Comparison of ENCODE assay signal across 31 mouse cellular contexts in genomic region chr10:79528081-79528480, GRCm38 (mm10). TPM values are rescaled to one million over a fixed set of nuclear protein-coding genes. Genes with fewer than 3 reads are reported as not detected.
DNase-seq lines count a peak whose midpoint lies in the region; ATAC-seq and TF ChIP-seq lines count a peak whose summit lies in the region.
"Had no signal": no experiment of that assay in that cellular context is flagged by ENCODE, and none has a peak within 500 bp of the region (broad histone marks: within the 10 kb centered on the region; RNA-seq: fewer than 3 reads in every experiment).

No protein-coding gene starts in this region.

- H3K9ac ChIP-seq in forebrain, postnatal 0 days: no peak overlapping the region
- H3K9ac ChIP-seq in forebrain, embryonic 13.5 days: no peak overlapping the region
- H3K9ac ChIP-seq in kidney, postnatal 0 days (ENCODE audit: low read depth, low read length): no peak overlapping the region
- no peak overlapping the region for H3K9ac ChIP-seq in midbrain, postnatal 0 days (replicated peaks; ENCODE audit: low read length, poor library complexity, severe bottlenecking)
- no peak overlapping the region for H3K9ac ChIP-seq in midbrain, embryonic 11.5 days (ENCODE audit: low read length)
- H3K9ac ChIP-seq: embryonic facial prominence, embryonic 13.5 days had no signal

- no peaks in the 10 kb centered on the region for H3K27me3 ChIP-seq in forebrain, postnatal 0 days (ENCODE audit: insufficient read depth, low read length)
- no peaks in the 10 kb centered on the region for H3K27me3 ChIP-seq in forebrain, embryonic 13.5 days
- no peaks in the 10 kb centered on the region for H3K27me3 ChIP-seq in kidney, postnatal 0 days (ENCODE audit: insufficient read depth, low read length)
- no peaks in the 10 kb centered on the region for H3K27me3 ChIP-seq in midbrain, postnatal 0 days (ENCODE audit: insufficient read depth, low read length)
- H3K27me3 ChIP-seq in midbrain, embryonic 11.5 days (ENCODE audit: control insufficient read depth, insufficient read depth, low read length): no peaks in the 10 kb centered on the region; the same call in 1 of the 2 replicates
- H3K27me3 ChIP-seq: embryonic facial prominence, embryonic 13.5 days had no signal

- peaks cover 3% of the 10 kb centered on the region; the same call in 1 of the 2 replicates for H3K4me1 ChIP-seq in forebrain, postnatal 0 days (ENCODE audit: insufficient read depth)
- H3K4me1 ChIP-seq in forebrain, embryonic 13.5 days: peaks cover 8% of the 10 kb centered on the region
- H3K4me1 ChIP-seq in kidney, postnatal 0 days (replicated peaks; ENCODE audit: insufficient read depth, low read length): peaks cover 8% of the 10 kb centered on the region
- no peaks in the 10 kb centered on the region for H3K4me1 ChIP-seq in midbrain, postnatal 0 days (ENCODE audit: insufficient read depth, low read length)
- 0 out of 2 replicates have a peak, but pooled peaks cover 1% of the 10 kb centered on the region for H3K4me1 ChIP-seq in midbrain, embryonic 11.5 days (ENCODE audit: control insufficient read depth, insufficient read depth, low read length)

- H3K27ac ChIP-seq in forebrain, postnatal 0 days (ENCODE audit: low read depth, low read length): no peak overlapping the region
- no peak overlapping the region for H3K27ac ChIP-seq in forebrain, embryonic 13.5 days
- H3K27ac ChIP-seq in kidney, postnatal 0 days: no peak overlapping the region
- no peak overlapping the region for H3K27ac ChIP-seq in midbrain, postnatal 0 days (ENCODE audit: low read depth, low read length)
- H3K27ac ChIP-seq in midbrain, embryonic 11.5 days (ENCODE audit: low read depth, low read length): no peak overlapping the region
- H3K27ac ChIP-seq: embryonic facial prominence, embryonic 13.5 days; macrophage; midbrain, embryonic 10.5 days had no signal

- no peak for ATAC-seq in forebrain, postnatal 0 days
- ATAC-seq in forebrain, embryonic 13.5 days: no peak
- no peak for ATAC-seq in kidney, postnatal 0 days (replicated peaks; ENCODE audit: low FRiP score, low read depth)
- ATAC-seq in midbrain, postnatal 0 days (ENCODE audit: low FRiP score): no peak
- no peak for ATAC-seq in midbrain, embryonic 11.5 days (ENCODE audit: low FRiP score)
- ATAC-seq: activated CD4-positive, CD25-positive, alpha-beta regulatory T cell, adult 4 months; inflammation-experienced regulatory T-cells, adult 6 months had no signal

- 81% methylated on average over 3 of the region's 3 CpGs for WGBS in forebrain, postnatal 0 days
- 83% methylated on average over 3 of the region's 3 CpGs for WGBS in forebrain, embryonic 13.5 days
- 82% methylated on average over 3 of the region's 3 CpGs for WGBS in kidney, postnatal 0 days
- 81% methylated on average over 3 of the region's 3 CpGs for WGBS in midbrain, postnatal 0 days
- 82% methylated on average over 3 of the region's 3 CpGs for WGBS in midbrain, embryonic 11.5 days

- no peaks in the 10 kb centered on the region for H3K9me3 ChIP-seq in forebrain, postnatal 0 days (ENCODE audit: low read length)
- no peaks in the 10 kb centered on the region for H3K9me3 ChIP-seq in forebrain, embryonic 13.5 days (replicated peaks)
- H3K9me3 ChIP-seq in kidney, postnatal 0 days (replicated peaks; ENCODE audit: low read length): no peaks in the 10 kb centered on the region
- no peaks in the 10 kb centered on the region for H3K9me3 ChIP-seq in midbrain, postnatal 0 days (ENCODE audit: low read length)
- H3K9me3 ChIP-seq in midbrain, embryonic 11.5 days (ENCODE audit: control insufficient read depth, low read length): no peaks in the 10 kb centered on the region
- H3K9me3 ChIP-seq: embryonic facial prominence, embryonic 13.5 days; midbrain, embryonic 10.5 days had no signal

- peak; percentile 13; the same call in 1 of the 2 replicates for TF ChIP-seq CTCF in forebrain, postnatal 0 days (IDR thresholded peaks at IDR 0.05; ENCODE audit: low read depth)
- TF ChIP-seq CTCF in kidney, postnatal 0 days (IDR thresholded peaks at IDR 0.05; ENCODE audit: low read depth): peak; percentile 34; the same call in 1 of the 2 replicates
- TF ChIP-seq CTCF in midbrain, postnatal 0 days (IDR thresholded peaks at IDR 0.05): peak; percentile 26

- no peak overlapping the region for H3K4me3 ChIP-seq in forebrain, postnatal 0 days (ENCODE audit: low read depth, low read length)
- no peak overlapping the region for H3K4me3 ChIP-seq in forebrain, embryonic 13.5 days
- H3K4me3 ChIP-seq in kidney, postnatal 0 days (replicated peaks; ENCODE audit: low read depth, low read length): no peak overlapping the region
- no peak overlapping the region for H3K4me3 ChIP-seq in midbrain, postnatal 0 days (ENCODE audit: low read depth, low read length)
- H3K4me3 ChIP-seq in midbrain, embryonic 11.5 days (ENCODE audit: low read depth, low read length): no peak overlapping the region
- H3K4me3 ChIP-seq: embryonic facial prominence, embryonic 13.5 days; midbrain, embryonic 10.5 days had no signal

- H3K4me2 ChIP-seq in forebrain, postnatal 0 days (ENCODE audit: low read depth): no peak overlapping the region
- H3K4me2 ChIP-seq in forebrain, embryonic 13.5 days: no peak overlapping the region
- H3K4me2 ChIP-seq in kidney, postnatal 0 days (ENCODE audit: low read length): no peak overlapping the region
- no peak overlapping the region for H3K4me2 ChIP-seq in midbrain, postnatal 0 days (ENCODE audit: low read depth, low read length, poor library complexity, severe bottlenecking)
- H3K4me2 ChIP-seq in midbrain, embryonic 11.5 days: no peak overlapping the region
- H3K4me2 ChIP-seq: embryonic facial prominence, embryonic 13.5 days had no signal

- no peak for DNase-seq in forebrain, postnatal 0 days
- DNase-seq in kidney, postnatal 0 days (ENCODE audit: low spot score): no peak
- DNase-seq in kidney, adult 11 months: no peak
- no peak for DNase-seq in midbrain, postnatal 0 days (ENCODE audit: low spot score)
- DNase-seq in midbrain, embryonic 11.5 days (ENCODE audit: low spot score, missing footprints): no peak
- DNase-seq in ZHBTc4 (ENCODE audit: low read depth, low spot score): peak; percentile 32
- DNase-seq in layer of hippocampus, postnatal 25 days (ENCODE audit: extremely low spot score in 1 of 2, low spot score in 1 of 2): no peak
- DNase-seq: adrenal gland, postnatal 25 days; B cell, adult 2 months; cerebellum, adult 11 months; cerebellum, postnatal 10 days; gastrocnemius, postnatal 25 days; kidney, postnatal 10 days; lung, adult 18-20 months; retina, postnatal 1 day; right cerebral cortex, postnatal 4 days; thymus, postnatal 14 days had no signal

- H3K36me3 ChIP-seq in forebrain, postnatal 0 days (ENCODE audit: insufficient read depth): no peaks in the 10 kb centered on the region
- peaks cover 6% of the 10 kb centered on the region for H3K36me3 ChIP-seq in forebrain, embryonic 13.5 days (ENCODE audit: poor library complexity, severe bottlenecking)
- H3K36me3 ChIP-seq in kidney, postnatal 0 days (ENCODE audit: insufficient read depth, low read length): peaks cover 11% of the 10 kb centered on the region; the same call in 1 of the 2 replicates
- H3K36me3 ChIP-seq in midbrain, postnatal 0 days (ENCODE audit: insufficient read depth, low read length): 0 out of 2 replicates have a peak, but pooled peaks cover 3% of the 10 kb centered on the region
- H3K36me3 ChIP-seq in midbrain, embryonic 11.5 days (ENCODE audit: control insufficient read depth, insufficient read depth, low read length): peaks cover 3% of the 10 kb centered on the region; the same call in 1 of the 2 replicates

RNA-seq across cellular contexts. Expression of gene Plpp2, which starts 5.5 kb away (rescaled TPM):
- 18.5 and 24.1 TPM in 2 replicates for total RNA-seq in forebrain, postnatal 0 days (2014; rRNA removed)
- polyA plus RNA-seq in forebrain, postnatal 0 days (2015; fragmentation: Nextera tagmentation; extraction: Ambion mirVana): 11.0 and 13.1 TPM in 2 replicates
- polyA plus RNA-seq in forebrain, embryonic 13.5 days (2015; fragmentation: Nextera tagmentation; extraction: Ambion mirVana): 7.0 and 7.9 TPM in 2 replicates
- 67.0 and 68.9 TPM in 2 replicates for polyA plus RNA-seq in kidney, postnatal 0 days (2015; fragmentation: Nextera tagmentation; extraction: Ambion mirVana)
- 34.6 and 56.9 TPM in 2 replicates for total RNA-seq in midbrain, postnatal 0 days (2014; rRNA removed)
- 22.7 and 25.6 TPM in 2 replicates for polyA plus RNA-seq in midbrain, postnatal 0 days (2015; fragmentation: Nextera tagmentation; extraction: Ambion mirVana)
- polyA plus RNA-seq in midbrain, embryonic 11.5 days (2014; fragmentation: Nextera tagmentation; extraction: Ambion mirVana): 10.5 and 13.4 TPM in 2 replicates
- 1 to 10 TPM; 5.3 to 6.9 TPM for total RNA-seq in layer of hippocampus, postnatal 25 days (2021)

RNA-seq across cellular contexts. Expression of gene Mier2, which starts 26.9 kb away (rescaled TPM):
- total RNA-seq in forebrain, postnatal 0 days (2014; rRNA removed): 70.0 and 73.0 TPM in 2 replicates
- 37.5 and 38.6 TPM in 2 replicates for polyA plus RNA-seq in forebrain, postnatal 0 days (2015; fragmentation: Nextera tagmentation; extraction: Ambion mirVana)
- polyA plus RNA-seq in forebrain, embryonic 13.5 days (2015; fragmentation: Nextera tagmentation; extraction: Ambion mirVana): 53.9 and 60.2 TPM in 2 replicates
- 27.4 and 29.4 TPM in 2 replicates for polyA plus RNA-seq in kidney, postnatal 0 days (2015; fragmentation: Nextera tagmentation; extraction: Ambion mirVana)
- 95.6 and 98.8 TPM in 2 replicates for total RNA-seq in midbrain, postnatal 0 days (2014; rRNA removed)
- 43.3 and 46.6 TPM in 2 replicates for polyA plus RNA-seq in midbrain, postnatal 0 days (2015; fragmentation: Nextera tagmentation; extraction: Ambion mirVana)
- 33.0 and 41.8 TPM in 2 replicates for polyA plus RNA-seq in midbrain, embryonic 11.5 days (2014; fragmentation: Nextera tagmentation; extraction: Ambion mirVana)
- total RNA-seq in layer of hippocampus, postnatal 25 days (2021): 10 to 100 TPM; 53.2 to 56.4 TPM

RNA-seq across cellular contexts. Expression of gene Theg, which starts 59.0 kb away (rescaled TPM):
- not detected in 2 replicates for total RNA-seq in forebrain, postnatal 0 days (2014; rRNA removed)
- not detected in 2 replicates for polyA plus RNA-seq in forebrain, postnatal 0 days (2015; fragmentation: Nextera tagmentation; extraction: Ambion mirVana)
- polyA plus RNA-seq in forebrain, embryonic 13.5 days (2015; fragmentation: Nextera tagmentation; extraction: Ambion mirVana): not detected in 2 replicates
- polyA plus RNA-seq in kidney, postnatal 0 days (2015; fragmentation: Nextera tagmentation; extraction: Ambion mirVana): not detected in 2 replicates
- not detected in 2 replicates for total RNA-seq in midbrain, postnatal 0 days (2014; rRNA removed)
- not detected in 2 replicates for polyA plus RNA-seq in midbrain, postnatal 0 days (2015; fragmentation: Nextera tagmentation; extraction: Ambion mirVana)
- not detected in 2 replicates for polyA plus RNA-seq in midbrain, embryonic 11.5 days (2014; fragmentation: Nextera tagmentation; extraction: Ambion mirVana)
- total RNA-seq in layer of hippocampus, postnatal 25 days (2021): under 1 TPM in 1 of 2 experiments, not detected in 1; 0.44 TPM
- total RNA-seq: adrenal gland, postnatal 25 days; gastrocnemius, postnatal 25 days; heart, adult 8-10 months; hematopoietic stem cell, adult 5-6 weeks; monocyte, adult 5-6 weeks had no signal
- polyA plus RNA-seq: activated CD4-positive, CD25-positive, alpha-beta regulatory T cell, adult 4 months; embryonic facial prominence, embryonic 13.5 days; heart, embryonic 16.5 days; inflammation-experienced regulatory T-cells, adult 6 months; limb, embryonic 14.5 days; macrophage; midbrain, embryonic 10.5 days; neural tube, embryonic 11.5 days; stomach, embryonic 16.5 days had no signal

RNA-seq across cellular contexts. Expression of gene Vmn2r83, which starts 59.5 kb away (rescaled TPM):
- not detected in 2 replicates for total RNA-seq in forebrain, postnatal 0 days (2014; rRNA removed)
- not detected in 2 replicates for polyA plus RNA-seq in forebrain, postnatal 0 days (2015; fragmentation: Nextera tagmentation; extraction: Ambion mirVana)
- polyA plus RNA-seq in forebrain, embryonic 13.5 days (2015; fragmentation: Nextera tagmentation; extraction: Ambion mirVana): not detected in 2 replicates
- polyA plus RNA-seq in kidney, postnatal 0 days (2015; fragmentation: Nextera tagmentation; extraction: Ambion mirVana): not detected in 2 replicates
- total RNA-seq in midbrain, postnatal 0 days (2014; rRNA removed): not detected in 2 replicates
- polyA plus RNA-seq in midbrain, postnatal 0 days (2015; fragmentation: Nextera tagmentation; extraction: Ambion mirVana): not detected in 2 replicates
- not detected in 2 replicates for polyA plus RNA-seq in midbrain, embryonic 11.5 days (2014; fragmentation: Nextera tagmentation; extraction: Ambion mirVana)
- total RNA-seq in layer of hippocampus, postnatal 25 days (2021): not detected
- total RNA-seq: adrenal gland, postnatal 25 days; gastrocnemius, postnatal 25 days; heart, adult 8-10 months; hematopoietic stem cell, adult 5-6 weeks; monocyte, adult 5-6 weeks had no signal
- polyA plus RNA-seq: activated CD4-positive, CD25-positive, alpha-beta regulatory T cell, adult 4 months; embryonic facial prominence, embryonic 13.5 days; frontal cortex, adult 2 months; heart, embryonic 16.5 days; inflammation-experienced regulatory T-cells, adult 6 months; limb, embryonic 14.5 days; macrophage; midbrain, embryonic 10.5 days; neural tube, embryonic 11.5 days; stomach, embryonic 16.5 days had no signal
